Mouse (Mus musculus): ENCODE results near the gene Rnf157. TPM values are rescaled to one million over a fixed set of nuclear protein-coding genes. Genes with fewer than 3 reads are reported as not detected.

The Rnf157 gene
- polyA plus RNA-seq, 1 experiment from 2014 or later: 37.8 TPM

DNA sequence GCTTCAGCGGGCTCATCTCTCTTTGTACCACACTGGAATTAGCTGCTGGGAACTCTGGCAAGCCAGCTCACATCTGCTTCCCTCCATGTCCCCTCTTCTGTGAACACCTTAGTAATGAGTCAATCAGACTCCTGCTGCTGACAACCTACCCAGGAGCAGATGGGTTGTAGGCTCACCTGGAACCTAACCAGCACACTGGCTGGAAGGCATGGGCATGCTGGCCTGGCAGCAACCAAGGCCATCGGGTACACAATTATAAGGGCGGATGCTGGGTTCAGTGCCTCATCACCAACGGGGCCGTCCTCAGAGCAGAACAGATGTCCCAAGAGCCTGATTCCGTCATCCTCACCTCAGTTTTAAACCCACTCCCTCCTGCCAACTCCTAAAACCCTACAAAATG, 114.2 kb downstream of the Rnf157 start:
- H3K9ac ChIP-seq (replicated peaks): no peak overlapping the region
- 92% methylated on average over 6 of the region's 6 CpGs for WGBS
- no peak overlapping the region for H3K4me3 ChIP-seq
- H3K9me3 ChIP-seq: no peaks in the 10 kb centered on the region
- H3K4me2 ChIP-seq (replicated peaks): no peak overlapping the region
- H3K4me1 ChIP-seq: no peaks in the 10 kb centered on the region
- ATAC-seq (ENCODE audit: low FRiP score, low read depth): no peak
- H3K36me3 ChIP-seq: peaks cover 89% of the 10 kb centered on the region
- H3K27ac ChIP-seq (replicated peaks): no peak overlapping the region
- no peaks in the 10 kb centered on the region for H3K27me3 ChIP-seq

DNA sequence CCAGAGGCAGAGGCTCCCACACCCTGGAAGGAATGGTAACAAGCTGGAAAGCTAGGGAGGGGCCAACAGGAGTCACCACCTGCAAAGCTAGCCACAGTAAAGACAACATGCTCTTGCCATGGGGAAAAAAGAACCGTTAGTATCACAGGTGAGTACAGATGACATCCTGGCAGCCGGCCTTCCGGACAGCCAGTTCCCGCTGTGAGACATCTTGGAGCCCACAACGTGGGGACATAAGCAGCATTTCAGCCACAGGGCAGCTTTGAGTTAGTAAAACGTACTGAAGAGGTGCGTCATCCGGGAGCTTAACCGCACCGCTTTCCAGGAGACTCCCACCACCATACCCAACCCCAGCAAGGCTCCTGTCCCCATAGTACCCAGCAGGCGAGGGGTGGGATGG, 114.6 kb downstream of the Rnf157 start:
- no peak for ATAC-seq (ENCODE audit: low FRiP score, low read depth)
- Histone ChIP-seq H3K27me3 (no peaks in the 10 kb centered on the region), H3K4me3 (no peak overlapping the region), H3K9me3 (no peaks in the 10 kb centered on the region), H3K27ac (replicated peaks) (no peak overlapping the region), H3K4me1 (no peaks in the 10 kb centered on the region), H3K9ac (replicated peaks) (no peak overlapping the region), H3K4me2 (replicated peaks) (no peak overlapping the region), H3K36me3 (peaks cover 88% of the 10 kb centered on the region)
- 91% methylated on average over 11 of the region's 11 CpGs for WGBS

DNA sequence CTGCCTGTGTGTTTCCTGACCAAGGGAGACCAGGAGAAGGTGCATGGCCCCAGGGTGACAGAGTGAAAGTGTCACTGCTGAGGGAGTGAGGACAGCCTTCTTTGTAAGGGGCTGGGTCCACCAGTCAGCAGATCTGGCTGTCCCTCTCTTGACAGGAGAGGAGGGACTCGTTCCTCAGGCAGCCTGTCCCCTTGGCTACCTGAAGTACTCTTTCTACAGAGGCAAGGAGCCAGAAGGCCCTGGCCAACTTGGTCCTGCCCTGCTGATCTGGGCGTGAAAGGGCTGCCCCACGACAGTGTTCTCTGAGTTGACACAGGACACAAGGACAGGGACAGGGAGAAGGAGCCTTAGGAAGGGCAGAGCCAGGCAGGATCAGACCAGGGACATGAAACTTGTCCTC, 115.8 kb downstream of the Rnf157 start:
- H3K9ac ChIP-seq (replicated peaks): no peak overlapping the region
- peaks cover 89% of the 10 kb centered on the region for H3K36me3 ChIP-seq
- H3K4me2 ChIP-seq (replicated peaks): no peak overlapping the region
- H3K4me3 ChIP-seq: no peak overlapping the region
- WGBS: 73% methylated on average over 3 of the region's 3 CpGs
- no peaks in the 10 kb centered on the region for H3K27me3 ChIP-seq
- H3K9me3 ChIP-seq: no peaks in the 10 kb centered on the region
- no peaks in the 10 kb centered on the region for H3K4me1 ChIP-seq
- no peak overlapping the region for H3K27ac ChIP-seq (replicated peaks)
- no peak for ATAC-seq (ENCODE audit: low FRiP score, low read depth)

DNA sequence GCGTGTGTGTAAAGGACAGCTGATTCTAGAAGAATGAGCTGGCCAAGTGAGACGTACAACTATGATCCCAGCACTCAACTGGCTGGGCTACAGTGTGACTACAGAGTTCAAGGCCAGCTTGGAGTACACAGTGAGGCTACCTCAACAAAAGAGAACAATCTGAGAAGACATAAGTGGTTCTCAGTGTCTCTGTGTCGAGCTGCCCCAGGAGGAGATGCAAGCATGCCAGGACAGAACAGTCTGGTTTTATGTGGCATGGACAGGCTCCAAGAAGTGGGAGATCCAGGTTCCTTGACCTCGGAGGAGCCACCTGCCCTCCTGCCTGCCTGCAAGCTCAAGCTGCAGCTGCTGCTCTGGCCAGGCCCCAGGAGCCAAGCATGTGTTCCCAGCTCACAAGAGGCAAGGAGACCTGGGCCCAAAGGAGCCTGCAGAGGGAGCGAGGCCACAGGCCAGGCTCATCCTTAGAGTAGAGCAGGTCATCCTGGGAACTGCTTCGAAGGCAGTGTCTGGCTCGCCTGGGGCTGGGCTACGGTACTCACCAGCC, 116.6 kb downstream of the Rnf157 start:
- WGBS: 86% methylated on average over 8 of the region's 8 CpGs

DNA sequence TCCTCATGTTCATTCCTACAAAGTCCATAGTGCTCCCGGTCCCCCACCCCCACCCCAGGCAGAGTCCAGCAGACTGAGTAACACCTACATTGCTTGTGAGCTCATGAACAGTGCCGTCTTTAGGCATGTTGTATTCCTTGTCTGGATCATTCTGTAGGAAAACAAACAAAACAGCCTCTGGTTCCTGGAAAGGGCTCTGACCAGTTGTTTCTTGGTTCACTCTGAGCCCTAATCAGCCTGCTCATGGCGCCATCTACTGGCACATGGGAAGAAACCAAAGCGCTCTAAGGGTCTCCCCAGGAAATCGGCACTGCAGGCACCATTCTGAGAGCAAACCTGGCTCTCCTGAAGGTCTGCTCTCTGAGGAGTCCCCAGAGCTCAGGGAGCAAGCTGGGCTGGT, 118.5 kb downstream of the Rnf157 start:
- no peaks in the 10 kb centered on the region for H3K27me3 ChIP-seq
- ATAC-seq (ENCODE audit: low FRiP score, low read depth): no peak
- H3K4me2 ChIP-seq (replicated peaks): no peak overlapping the region
- 34% methylated on average over 5 of the region's 5 CpGs for WGBS
- peaks cover 86% of the 10 kb centered on the region for H3K36me3 ChIP-seq
- no peaks in the 10 kb centered on the region for H3K9me3 ChIP-seq
- H3K4me1 ChIP-seq: no peaks in the 10 kb centered on the region
- H3K27ac ChIP-seq (replicated peaks): no peak overlapping the region
- no peak overlapping the region for H3K4me3 ChIP-seq
- no peak overlapping the region for H3K9ac ChIP-seq (replicated peaks)

More for the DNA sequence above, 116.6 kb downstream of the Rnf157 start:
- Histone ChIP-seq H3K4me3 (no peak overlapping the region), H3K4me1 (no peaks in the 10 kb centered on the region), H3K9ac (replicated peaks) (no peak overlapping the region), H3K27ac (replicated peaks) (no peak overlapping the region), H3K36me3 (peaks cover 86% of the 10 kb centered on the region), H3K27me3 (no peaks in the 10 kb centered on the region), H3K4me2 (replicated peaks) (no peak overlapping the region), H3K9me3 (no peaks in the 10 kb centered on the region)
- no peak for ATAC-seq (ENCODE audit: low FRiP score, low read depth)

DNA sequence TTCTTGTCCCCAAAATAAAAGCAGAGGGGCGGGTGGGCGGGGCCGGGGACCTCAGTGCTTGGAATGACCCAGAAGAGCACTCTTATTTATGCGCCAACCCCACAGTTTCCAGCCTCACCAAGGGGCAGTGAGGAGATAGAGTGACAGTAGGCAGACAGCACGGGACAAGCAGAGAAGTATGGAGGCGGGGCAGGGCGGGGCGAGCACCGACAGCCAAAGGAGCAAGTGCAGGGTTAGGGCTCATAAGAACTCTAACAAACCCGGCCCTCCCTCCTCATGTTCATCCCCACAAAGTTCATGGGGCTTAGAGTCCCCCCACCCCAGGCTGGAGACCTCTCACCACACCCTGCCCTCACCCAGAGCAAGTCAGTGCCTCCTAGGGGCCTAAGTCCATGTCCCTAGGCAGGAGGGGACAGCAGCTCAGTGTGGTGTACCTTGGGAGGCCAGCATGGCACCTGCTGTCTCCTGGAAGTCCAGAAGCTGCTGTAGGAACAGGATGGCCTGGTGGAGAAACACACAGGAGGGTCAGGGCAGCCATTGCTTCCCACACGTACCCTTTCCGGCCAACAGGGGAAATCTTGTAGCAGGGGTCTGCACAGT, 119.2 kb downstream of the Rnf157 start:
- Histone ChIP-seq H3K4me1 (no peaks in the 10 kb centered on the region), H3K27ac (replicated peaks) (no peak overlapping the region), H3K27me3 (no peaks in the 10 kb centered on the region), H3K9ac (replicated peaks) (no peak overlapping the region), H3K4me2 (replicated peaks) (no peak overlapping the region), H3K36me3 (peaks cover 86% of the 10 kb centered on the region), H3K9me3 (no peaks in the 10 kb centered on the region), H3K4me3 (no peak overlapping the region)
- no peak for ATAC-seq (ENCODE audit: low FRiP score, low read depth)
- WGBS: 85% methylated on average over 12 of the region's 12 CpGs

DNA sequence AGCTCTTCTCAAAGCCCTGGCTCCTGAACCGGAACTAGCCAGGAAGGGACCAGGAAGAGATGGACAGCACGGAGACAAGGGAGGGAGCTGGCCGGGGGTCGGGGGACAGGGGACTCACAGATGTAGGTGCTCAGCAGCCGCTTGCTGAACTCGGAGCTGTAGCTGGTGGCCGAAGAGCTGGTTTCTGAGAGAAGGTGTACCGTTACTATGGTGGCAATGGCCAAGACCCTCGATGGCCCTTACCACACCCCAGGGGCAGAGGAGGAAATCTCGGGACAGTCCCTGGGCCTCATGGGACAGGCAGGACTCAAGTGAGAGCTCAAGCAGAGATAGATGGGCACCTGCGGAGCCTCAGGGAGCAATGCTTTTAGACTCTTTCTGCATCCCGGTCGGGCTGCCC, 120.4 kb downstream of the Rnf157 start:
- no peak for ATAC-seq (ENCODE audit: low FRiP score, low read depth)
- Histone ChIP-seq H3K27me3 (no peaks in the 10 kb centered on the region), H3K36me3 (peaks cover 89% of the 10 kb centered on the region), H3K4me1 (no peaks in the 10 kb centered on the region), H3K9me3 (no peaks in the 10 kb centered on the region), H3K4me2 (replicated peaks) (no peak overlapping the region), H3K27ac (replicated peaks) (no peak overlapping the region), H3K4me3 (no peak overlapping the region), H3K9ac (replicated peaks) (no peak overlapping the region)
- 90% methylated on average over 13 of the region's 13 CpGs for WGBS

DNA sequence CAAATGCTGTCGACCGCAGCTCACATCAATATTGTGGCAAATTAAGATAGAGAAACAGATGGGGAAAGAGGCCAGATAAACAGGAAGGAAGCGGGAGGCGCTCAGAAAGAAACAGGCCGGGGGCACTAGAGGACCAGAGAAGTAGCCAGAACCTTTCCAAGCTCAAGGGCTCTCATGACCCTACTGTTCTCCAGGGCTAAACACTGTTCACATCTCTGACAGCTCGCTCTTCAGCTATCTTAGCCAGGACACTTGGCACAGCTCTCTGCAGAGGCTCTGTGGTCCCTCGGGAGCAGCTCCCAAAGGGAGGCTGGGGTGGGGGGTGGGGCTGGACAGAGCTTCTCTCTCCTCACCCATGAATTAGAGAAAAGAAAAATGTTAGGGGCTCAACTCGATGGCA, 122.3 kb downstream of the Rnf157 start:
- Histone ChIP-seq H3K4me3 (no peak overlapping the region), H3K36me3 (peaks cover 75% of the 10 kb centered on the region)

DNA sequence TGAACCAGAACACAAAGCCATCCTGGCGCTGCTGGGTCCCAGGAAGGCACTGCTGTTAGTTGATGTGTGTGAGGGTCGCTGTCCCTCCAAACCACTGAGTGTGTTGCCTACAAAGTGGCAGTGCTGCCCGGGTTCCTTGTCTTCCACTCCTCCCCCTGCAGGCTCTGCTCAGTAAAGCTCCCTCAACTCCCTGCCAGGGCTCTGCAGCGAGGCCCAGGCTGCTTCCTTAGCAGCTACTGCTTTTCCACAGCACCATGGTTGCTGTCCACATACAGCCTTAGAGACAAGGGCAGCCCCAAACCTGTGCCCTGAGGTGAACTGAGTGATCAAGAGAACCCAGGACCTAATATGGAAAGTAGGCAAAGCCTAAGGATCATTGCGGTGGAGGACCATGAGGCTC, 125.5 kb downstream of the Rnf157 start:
- WGBS: 75% methylated on average over 5 of the region's 5 CpGs
- Histone ChIP-seq H3K4me1 (no peaks in the 10 kb centered on the region), H3K9ac (replicated peaks) (no peak overlapping the region), H3K27ac (replicated peaks) (no peak overlapping the region), H3K27me3 (peaks cover 38% of the 10 kb centered on the region), H3K36me3 (peaks cover 47% of the 10 kb centered on the region), H3K4me2 (replicated peaks) (no peak overlapping the region), H3K9me3 (no peaks in the 10 kb centered on the region), H3K4me3 (no peak overlapping the region)
- no peak for ATAC-seq (ENCODE audit: low FRiP score, low read depth)

More for the DNA sequence above, 122.3 kb downstream of the Rnf157 start:
- H3K9me3 ChIP-seq: no peaks in the 10 kb centered on the region
- 95% methylated on average over 8 of the region's 8 CpGs for WGBS
- H3K9ac ChIP-seq (replicated peaks): no peak overlapping the region
- ATAC-seq (ENCODE audit: low FRiP score, low read depth): no peak
- no peak overlapping the region for H3K4me2 ChIP-seq (replicated peaks)
- H3K4me1 ChIP-seq: no peaks in the 10 kb centered on the region
- no peak overlapping the region for H3K27ac ChIP-seq (replicated peaks)
- peaks cover 6% of the 10 kb centered on the region for H3K27me3 ChIP-seq

Other genes with a start within 250 kb of the Rnf157 start
- gene Fbf1, start 244.9 kb downstream of the Rnf157 start, polyA plus RNA-seq (2016; fragmentation: Nextera tagmentation; extraction: Ambion mirVana): 80.2 and 85.9 TPM in 2 replicates
- gene Ten1, start 214.2 kb downstream of the Rnf157 start, polyA plus RNA-seq (2016; fragmentation: Nextera tagmentation; extraction: Ambion mirVana): 50.4 and 60.0 TPM in 2 replicates
- 37.9 and 42.6 TPM in 2 replicates for gene Acox1, start 214.0 kb downstream of the Rnf157 start, polyA plus RNA-seq (2016; fragmentation: Nextera tagmentation; extraction: Ambion mirVana)
- gene Evpl, start 175.0 kb downstream of the Rnf157 start, polyA plus RNA-seq (2016; fragmentation: Nextera tagmentation; extraction: Ambion mirVana): 0.75 and 1.1 TPM in 2 replicates
- gene Srp68, start 138.8 kb downstream of the Rnf157 start, polyA plus RNA-seq (2016; fragmentation: Nextera tagmentation; extraction: Ambion mirVana): 84.2 and 85.6 TPM in 2 replicates
- gene Galr2, start 132.1 kb downstream of the Rnf157 start, polyA plus RNA-seq (2016; fragmentation: Nextera tagmentation; extraction: Ambion mirVana): 0.21 and 0.24 TPM in 2 replicates
- gene Exoc7, start 105.8 kb downstream of the Rnf157 start, polyA plus RNA-seq (2016; fragmentation: Nextera tagmentation; extraction: Ambion mirVana): 83.4 and 83.5 TPM in 2 replicates
- 9.8 and 10.5 TPM in 2 replicates for gene Foxj1, start 77.6 kb downstream of the Rnf157 start, polyA plus RNA-seq (2016; fragmentation: Nextera tagmentation; extraction: Ambion mirVana)
- 47.7 and 52.5 TPM in 2 replicates for gene Ubald2, start 21.1 kb upstream of the Rnf157 start, polyA plus RNA-seq (2016; fragmentation: Nextera tagmentation; extraction: Ambion mirVana)
- not detected in 2 replicates for gene Qrich2, start 53.2 kb upstream of the Rnf157 start, polyA plus RNA-seq (2016; fragmentation: Nextera tagmentation; extraction: Ambion mirVana)
- gene Prpsap1, start 81.2 kb upstream of the Rnf157 start, polyA plus RNA-seq (2016; fragmentation: Nextera tagmentation; extraction: Ambion mirVana): 175 and 183 TPM in 2 replicates
- gene Sphk1, start 117.9 kb upstream of the Rnf157 start, polyA plus RNA-seq (2016; fragmentation: Nextera tagmentation; extraction: Ambion mirVana): 4.6 and 7.1 TPM in 2 replicates
- gene Ube2o, start 168.4 kb upstream of the Rnf157 start, polyA plus RNA-seq (2016; fragmentation: Nextera tagmentation; extraction: Ambion mirVana): 17.9 and 19.0 TPM in 2 replicates
- gene Aanat, start 173.4 kb upstream of the Rnf157 start, polyA plus RNA-seq (2016; fragmentation: Nextera tagmentation; extraction: Ambion mirVana): 0.18 and 0.41 TPM in 2 replicates
- 1.1 and 1.8 TPM in 2 replicates for gene Rhbdf2, start 214.0 kb upstream of the Rnf157 start, polyA plus RNA-seq (2016; fragmentation: Nextera tagmentation; extraction: Ambion mirVana)
- 0.37 and 0.63 TPM in 2 replicates for gene Prcd, start 240.5 kb upstream of the Rnf157 start, polyA plus RNA-seq (2016; fragmentation: Nextera tagmentation; extraction: Ambion mirVana)
- 2.8 and 3.5 TPM in 2 replicates for gene Cygb, start 241.3 kb upstream of the Rnf157 start, polyA plus RNA-seq (2016; fragmentation: Nextera tagmentation; extraction: Ambion mirVana)